Mouse (Mus musculus): ENCODE results near the gene Dennd6a.

Gene Dennd6a

GRCm38 (mm10) chr14:26571951-26572675 lies 1.5 kb upstream of the Dennd6a start:
- 73% methylated on average over 4 of the region's 4 CpGs for WGBS

DNA sequence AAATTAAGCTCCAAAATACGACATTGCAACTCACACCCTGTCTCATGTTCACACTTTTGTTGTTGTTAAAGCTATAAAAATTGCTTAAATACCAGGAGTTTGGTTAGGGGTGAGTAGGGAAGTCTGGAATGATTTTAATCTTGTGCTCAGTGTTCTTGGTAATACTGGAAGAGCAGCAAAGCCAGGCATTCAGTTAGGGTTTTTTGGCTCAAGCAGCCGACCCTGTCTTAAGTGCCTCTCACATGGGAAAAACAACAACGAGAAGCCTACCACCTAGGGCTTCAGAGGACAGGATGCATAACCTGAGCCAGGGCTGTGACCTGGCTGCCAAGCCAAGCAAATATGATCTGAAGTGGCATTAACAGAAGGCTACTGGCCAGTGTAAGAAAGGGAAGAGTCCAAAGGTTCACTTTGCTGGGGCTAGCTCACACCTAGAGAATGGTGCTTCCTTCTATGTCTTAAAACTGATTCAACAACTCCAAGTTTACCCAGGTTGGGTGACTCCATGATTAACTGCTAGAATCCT lies 2.7 kb downstream of the Dennd6a start:
- 69% methylated on average over 3 of the region's 3 CpGs for WGBS

DNA sequence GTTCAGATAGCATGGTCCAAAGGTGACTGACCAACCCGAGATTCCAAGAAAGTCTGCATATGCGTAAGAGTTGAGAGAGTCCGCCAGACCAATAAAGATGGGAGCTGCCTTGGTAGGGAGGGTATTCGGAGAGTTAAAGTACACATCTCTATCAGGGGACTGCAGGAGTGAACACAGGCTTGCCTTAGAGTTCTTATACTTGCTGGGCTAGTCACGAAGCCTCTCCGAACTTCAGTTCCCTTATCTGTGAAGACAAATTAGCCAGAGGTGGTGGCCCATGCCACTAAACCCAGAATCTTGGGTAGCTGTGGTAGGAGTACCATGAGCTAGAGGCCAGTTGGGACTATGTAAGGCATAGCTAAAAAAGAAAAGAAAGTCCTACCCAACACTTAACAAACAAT lies 5.1 kb downstream of the Dennd6a start:
- WGBS: 74% methylated on average over 6 of the region's 6 CpGs

- WGBS: under 1% methylated on average over 79 of the region's 79 CpGs
Observed at GRCm38 (mm10) chr14:26579346-26580343, 6.0 kb downstream of the Dennd6a start.

GRCm38 (mm10) chr14:26583645-26584044 lies 10.0 kb downstream of the Dennd6a start:
- 83% methylated on average over 3 of the region's 3 CpGs for WGBS

DNA sequence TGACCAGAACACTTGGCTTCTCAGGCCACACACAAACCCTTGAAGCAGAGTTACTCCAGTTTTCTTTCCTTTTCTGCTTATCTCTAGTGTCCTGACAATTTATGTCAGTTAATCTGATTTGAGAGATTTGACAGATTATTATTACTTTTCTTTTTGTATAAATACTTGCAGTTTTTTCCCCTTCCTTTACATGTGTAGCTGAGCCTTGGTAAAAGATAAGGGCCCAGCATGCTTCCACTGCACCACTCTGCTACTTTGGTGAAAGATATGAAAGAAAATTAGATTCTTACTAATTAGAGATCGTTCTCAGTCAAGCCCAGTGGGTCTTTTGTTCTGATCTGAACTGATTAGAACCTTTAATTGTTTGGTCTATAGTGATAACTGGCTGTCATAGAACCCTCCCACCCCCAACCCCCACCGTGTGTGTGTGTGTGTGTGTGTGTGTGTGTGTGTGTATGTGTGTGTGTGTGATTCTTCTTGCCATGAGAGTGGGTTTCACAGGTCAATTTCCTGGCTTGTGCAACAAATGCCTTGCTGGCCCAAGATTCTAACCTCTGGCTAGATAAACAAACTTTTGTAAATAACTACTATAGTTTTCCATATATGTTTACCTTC lies 19.7 kb downstream of the Dennd6a start:
- 52% methylated on average over 2 of the region's 2 CpGs for WGBS

- WGBS: 86% methylated on average over 7 of the region's 7 CpGs
Observed at GRCm38 (mm10) chr14:26595167-26595566, 21.5 kb downstream of the Dennd6a start.

DNA sequence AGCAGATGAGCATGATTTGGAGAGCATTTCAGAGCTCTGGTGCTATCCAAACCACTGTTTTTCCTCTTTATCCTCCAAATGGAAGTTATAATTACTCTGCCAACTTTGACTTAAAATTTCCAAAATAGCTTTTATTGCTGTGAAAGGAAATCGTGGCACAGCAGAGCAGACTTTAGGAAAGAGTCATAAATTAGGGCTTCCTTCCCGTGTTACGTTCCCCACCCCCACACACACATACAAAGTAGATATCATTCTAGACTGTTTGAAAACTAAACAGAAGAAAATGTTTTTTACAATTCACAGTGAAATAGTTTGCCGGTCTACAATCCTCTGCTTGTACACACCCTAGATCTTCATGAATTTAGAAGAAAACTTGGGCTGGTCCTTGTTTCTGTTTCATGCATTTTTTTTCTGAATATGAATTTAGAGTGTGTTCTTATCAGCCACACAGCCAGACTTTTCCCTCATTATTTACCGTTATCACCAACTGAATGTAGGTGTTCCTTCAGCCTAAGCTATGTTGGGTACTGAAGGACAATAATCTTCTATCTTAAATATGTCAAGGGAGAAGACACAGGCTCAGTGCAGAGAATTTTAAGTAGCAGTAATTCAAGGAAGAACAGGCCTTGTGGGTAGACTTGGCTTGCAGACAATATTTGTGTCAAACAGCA lies 22.2 kb downstream of the Dennd6a start:
- WGBS: 35% methylated on average over 5 of the region's 5 CpGs

- 73% methylated on average over 4 of the region's 4 CpGs for WGBS
Observed at GRCm38 (mm10) chr14:26605354-26605753, 31.7 kb downstream of the Dennd6a start.

DNA sequence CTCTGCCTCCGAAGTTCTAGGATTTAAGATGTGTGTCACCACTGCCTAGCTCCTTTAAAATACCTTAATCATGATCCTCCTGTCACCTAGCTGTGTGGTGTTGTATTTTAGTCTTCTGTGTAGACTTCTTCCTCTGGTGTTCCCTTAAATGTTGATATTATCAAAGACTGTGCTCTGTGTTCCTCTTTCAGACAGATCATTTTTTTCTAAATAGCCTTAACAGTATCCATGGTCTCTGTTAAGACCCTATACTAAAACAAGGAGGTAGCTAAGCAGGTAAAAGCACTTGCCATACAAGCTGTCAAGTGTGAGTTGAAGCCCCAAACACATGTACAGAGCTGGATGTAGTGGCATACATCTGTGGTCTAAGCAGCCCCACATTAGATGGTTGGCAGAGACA lies 36.0 kb downstream of the Dennd6a start:
- WGBS: 92% methylated on average over 1 of the region's 1 CpGs

- WGBS: 90% methylated on average over 4 of the region's 4 CpGs
Observed at GRCm38 (mm10) chr14:26610689-26611088, 37.0 kb downstream of the Dennd6a start.

GRCm38 (mm10) chr14:26625301-26625700 lies 51.6 kb downstream of the Dennd6a start:
- 79% methylated on average over 4 of the region's 4 CpGs for WGBS

GRCm38 (mm10) chr14:26626605-26627140 lies 53.0 kb downstream of the Dennd6a start:
- WGBS: 77% methylated on average over 5 of the region's 5 CpGs

GRCm38 (mm10) chr14:26637025-26637850 lies 63.6 kb downstream of the Dennd6a start:
- WGBS: 17% methylated on average over 17 of the region's 17 CpGs

DNA sequence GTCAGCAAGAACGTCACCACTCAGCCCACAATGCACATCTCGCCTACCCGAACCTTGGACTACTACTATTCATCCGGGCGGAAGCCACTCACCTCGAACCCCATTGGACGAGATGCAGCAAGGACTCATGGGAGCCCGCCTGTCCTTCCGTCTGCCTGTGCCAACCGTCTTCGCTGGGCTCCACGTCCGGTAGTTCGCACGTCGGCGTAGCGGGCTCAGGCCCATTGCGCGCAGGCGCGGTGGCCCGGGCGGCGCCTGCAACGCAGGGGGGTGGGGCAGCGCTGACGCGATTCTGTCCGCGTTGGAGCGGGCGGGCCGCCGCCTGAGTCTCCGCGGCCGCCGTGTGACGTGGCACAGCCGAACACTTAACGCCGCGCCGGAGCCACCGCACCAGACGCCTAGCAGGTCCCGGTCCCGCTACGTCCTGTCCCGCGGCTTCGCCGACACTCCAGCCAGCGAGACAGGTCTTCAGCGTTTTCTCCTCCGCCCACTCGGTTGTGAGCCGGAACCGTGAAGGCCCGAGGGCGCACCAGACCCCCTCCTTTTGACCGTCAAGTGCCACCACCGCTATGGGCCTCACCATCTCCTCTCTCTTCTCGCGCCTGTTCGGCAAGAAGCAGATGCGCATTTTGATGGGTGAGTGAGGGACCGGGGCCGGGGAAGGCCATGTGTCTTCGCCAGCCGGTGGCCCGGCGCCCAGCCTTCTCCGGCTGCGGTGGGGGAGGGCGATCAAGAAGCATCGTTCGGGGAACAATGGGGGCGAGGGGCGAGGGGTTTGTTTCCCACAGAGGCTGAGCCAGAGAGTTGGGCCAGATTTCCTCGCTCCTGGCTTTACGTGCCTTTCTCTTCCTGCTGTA lies 64.4 kb downstream of the Dennd6a start, which contains the start of gene Arf4:
TSS of gene Arf4 (plus strand) at position 224 of the 857 bp plus-strand sequence.
- WGBS: under 1% methylated on average over 83 of the region's 83 CpGs

- WGBS: 0% methylated on average over 16 of the region's 16 CpGs
Observed at GRCm38 (mm10) chr14:26638708-26639084, 65.0 kb downstream of the Dennd6a start.

DNA sequence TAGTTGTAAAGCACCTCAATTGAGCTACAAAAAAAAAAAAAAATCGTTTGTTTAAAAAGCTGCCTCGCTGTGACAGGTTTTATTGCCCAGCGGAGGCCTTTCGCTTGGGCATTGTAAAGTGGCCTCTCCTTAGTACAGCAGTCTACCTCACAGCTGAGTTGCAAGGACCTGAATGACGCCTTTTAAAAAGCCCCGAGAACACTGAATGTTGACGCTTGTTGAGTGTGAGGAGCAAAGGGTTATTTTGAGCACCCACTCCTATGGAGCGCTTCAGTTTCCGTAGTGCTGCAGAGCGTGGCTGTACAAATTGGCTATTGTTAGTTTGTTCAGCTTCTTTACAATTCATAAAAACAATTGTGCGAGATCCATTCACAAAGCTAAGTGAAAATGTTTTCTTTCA lies 65.6 kb downstream of the Dennd6a start:
- WGBS: under 1% methylated on average over 11 of the region's 11 CpGs

GRCm38 (mm10) chr14:26639961-26640360 lies 66.3 kb downstream of the Dennd6a start:
- 5% methylated on average over 2 of the region's 2 CpGs for WGBS

DNA sequence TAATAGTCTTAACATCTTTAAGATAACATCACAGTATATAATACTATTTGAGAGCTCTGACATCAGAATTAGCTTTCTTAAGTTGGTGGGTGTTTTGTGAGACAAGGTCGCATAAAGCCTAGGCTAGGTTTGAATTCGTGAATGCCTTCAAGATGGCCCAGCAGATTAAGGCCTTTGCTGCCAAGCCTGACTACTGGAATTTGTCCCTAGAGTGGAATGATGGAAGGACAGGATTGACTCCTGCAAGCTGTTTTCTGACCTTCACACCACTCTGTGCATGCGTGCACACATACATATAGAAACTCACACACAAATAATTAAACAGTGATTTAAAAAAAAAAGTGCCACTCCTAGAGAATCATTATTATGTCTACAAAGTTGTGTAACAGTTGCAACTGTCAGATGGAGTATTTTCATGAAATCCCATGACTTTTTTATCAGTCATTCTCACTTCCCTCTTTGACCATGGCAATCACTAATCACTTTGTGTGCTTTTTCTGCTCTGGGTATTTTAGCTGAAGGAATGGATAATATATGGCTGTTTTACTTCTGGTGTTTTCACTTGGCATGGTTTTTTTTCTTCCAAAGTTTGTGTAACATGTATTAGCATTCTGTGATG lies 69.5 kb downstream of the Dennd6a start:
- 65% methylated on average over 3 of the region's 3 CpGs for WGBS

All from cerebral cortex, adult 2 months (tissue).